Mouse (Mus musculus): ENCODE measurements around the gene Cradd.

- TF ChIP-seq EP300 (optimal IDR thresholded peaks at IDR 0.05) (no peak), CTCF (IDR thresholded peaks at IDR 0.05; ENCODE audit: low read depth) (no peak)
These were observed 169.3 kb downstream of the Cradd start for GRCm38 (mm10) chr10:95154675-95155074.
